Mouse (Mus musculus): Measurements from ENCODE around the gene Lhfp.

DNA sequence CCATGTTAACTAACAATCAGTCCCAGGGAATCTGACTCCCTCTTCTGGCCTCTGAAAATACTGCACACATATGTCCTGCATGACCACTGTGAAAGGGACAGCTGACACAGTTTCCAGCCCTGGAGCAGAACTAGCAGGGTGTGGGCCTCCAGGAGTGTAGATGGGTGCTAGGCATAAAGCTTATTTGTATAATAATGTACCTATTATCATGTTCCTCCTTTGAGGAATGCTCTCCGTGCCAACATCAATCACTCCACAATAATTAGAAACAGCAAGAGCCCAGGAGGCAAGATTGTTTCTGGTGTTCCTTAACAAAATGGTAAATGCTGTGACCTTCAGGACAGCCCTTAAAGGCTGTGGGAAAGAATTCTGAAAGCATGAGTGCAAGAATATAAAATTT is 264.5 kb downstream of the Lhfp start:
- TF ChIP-seq GATA2 (IDR thresholded peaks at IDR 0.05; ENCODE audit: borderline replicate concordance, low read depth, low read length): no peak
- TF ChIP-seq CTCF (IDR thresholded peaks at IDR 0.05; ENCODE audit: low read depth, low read length): no peak
- no peak for TF ChIP-seq GATA1 (IDR thresholded peaks at IDR 0.05; ENCODE audit: borderline replicate concordance, low read length)
- no peak for TF ChIP-seq TAL1 (conservative IDR thresholded peaks at IDR 0.05; ENCODE audit: low read depth, low read length)
- no peak for TF ChIP-seq POLR2AphosphoS5 (IDR thresholded peaks at IDR 0.05; ENCODE audit: insufficient replicate concordance, low read depth, low read length)

Measured in G1E (cell line).